Mouse (Mus musculus) leukemia stem cell, adult 10-12 weeks (primary cell): ENCODE data around the gene Rps8. TPM values are rescaled to one million over a fixed set of nuclear protein-coding genes. Genes with fewer than 3 reads are reported as not detected.

Source experiments
- polyA plus RNA-seq: library from polyadenylated mRNA; stranded (reverse); fragments of >175 nt; gene quantifications from 2 replicates; pipeline ENCODE4 v1.2.3, GENCODE M21; 2012; ENCODE audit warnings: low replicate concordance

The Rps8 gene
- 222 and 793 TPM in 2 replicates for polyA plus RNA-seq

DNA sequence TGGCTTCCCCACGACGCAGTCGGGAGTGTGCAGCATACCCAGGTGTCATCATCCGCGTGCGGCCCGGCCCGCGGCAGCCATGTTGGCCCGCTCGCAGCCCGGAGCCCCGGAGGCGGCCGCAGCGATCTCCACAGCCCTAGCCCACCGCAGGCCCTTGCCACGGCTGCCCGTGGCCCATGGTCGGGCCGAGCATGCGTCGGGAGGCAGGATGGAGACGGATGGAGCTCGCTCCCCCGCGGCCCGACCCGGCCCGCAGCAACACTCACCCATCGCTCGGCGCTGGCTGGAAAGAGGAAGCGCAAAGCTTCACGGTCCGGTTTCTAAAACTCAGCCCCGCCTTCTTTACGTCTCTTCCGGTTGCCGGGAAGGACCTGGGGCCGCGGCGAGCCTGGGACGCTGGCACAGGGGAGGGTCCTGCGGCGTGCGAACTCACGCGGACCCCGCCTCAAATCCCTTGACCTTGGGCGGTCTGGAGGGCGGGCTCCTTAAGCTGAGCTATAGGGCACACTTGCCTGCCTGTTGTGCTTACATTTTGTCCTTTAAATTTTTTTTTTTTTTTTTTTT, at the start of gene Rps8:
Gene Rps8, minus strand, starts transcription at position 452 of the 564 bp plus-strand sequence.

DNA sequence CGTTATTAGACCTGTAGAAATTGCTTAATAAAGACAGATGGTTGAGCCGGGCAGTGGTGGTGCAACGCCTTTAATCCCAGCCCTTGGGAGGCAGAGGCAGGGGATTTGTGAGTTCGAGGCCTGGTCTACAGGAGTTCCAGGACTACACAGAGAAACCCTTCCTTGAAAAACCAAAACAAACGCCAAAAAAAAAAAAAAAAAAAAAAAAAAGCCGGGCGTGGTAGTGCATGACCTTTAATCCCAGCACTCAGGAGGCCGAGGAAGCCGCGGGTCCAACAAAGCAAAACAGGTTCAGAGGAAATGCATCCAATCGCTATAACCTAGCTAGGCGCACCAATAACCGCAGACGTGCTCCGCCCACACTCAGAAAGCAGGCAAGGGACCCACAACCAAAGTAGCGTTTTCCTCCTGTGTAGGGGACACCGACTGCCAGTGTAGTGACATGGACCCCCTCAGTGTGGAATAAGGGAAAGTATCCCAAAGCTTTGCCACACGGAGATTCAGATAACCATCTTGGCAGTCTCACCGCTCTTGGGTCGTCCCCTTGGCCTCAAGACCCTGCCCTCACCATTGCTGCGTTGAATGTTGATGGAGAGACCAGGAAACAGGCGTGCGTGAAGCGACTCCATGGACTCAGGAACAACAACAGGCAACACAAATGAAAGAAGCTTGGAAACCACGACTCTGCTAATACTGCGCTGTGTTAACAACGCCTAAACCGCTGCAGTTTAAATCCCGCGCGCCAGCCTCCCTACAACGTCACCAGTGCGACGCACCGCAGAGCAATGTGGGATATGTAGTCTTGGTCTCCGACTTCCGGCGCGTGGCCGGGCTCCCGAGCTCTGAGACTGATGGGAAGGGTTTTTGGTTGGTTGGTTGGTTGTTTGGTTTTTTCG, 26.1 kb upstream of the Rps8 start, which contains the start of gene Kif2c:
Gene Kif2c, minus strand, starts transcription at position 777 of the 896 bp plus-strand sequence.

DNA sequence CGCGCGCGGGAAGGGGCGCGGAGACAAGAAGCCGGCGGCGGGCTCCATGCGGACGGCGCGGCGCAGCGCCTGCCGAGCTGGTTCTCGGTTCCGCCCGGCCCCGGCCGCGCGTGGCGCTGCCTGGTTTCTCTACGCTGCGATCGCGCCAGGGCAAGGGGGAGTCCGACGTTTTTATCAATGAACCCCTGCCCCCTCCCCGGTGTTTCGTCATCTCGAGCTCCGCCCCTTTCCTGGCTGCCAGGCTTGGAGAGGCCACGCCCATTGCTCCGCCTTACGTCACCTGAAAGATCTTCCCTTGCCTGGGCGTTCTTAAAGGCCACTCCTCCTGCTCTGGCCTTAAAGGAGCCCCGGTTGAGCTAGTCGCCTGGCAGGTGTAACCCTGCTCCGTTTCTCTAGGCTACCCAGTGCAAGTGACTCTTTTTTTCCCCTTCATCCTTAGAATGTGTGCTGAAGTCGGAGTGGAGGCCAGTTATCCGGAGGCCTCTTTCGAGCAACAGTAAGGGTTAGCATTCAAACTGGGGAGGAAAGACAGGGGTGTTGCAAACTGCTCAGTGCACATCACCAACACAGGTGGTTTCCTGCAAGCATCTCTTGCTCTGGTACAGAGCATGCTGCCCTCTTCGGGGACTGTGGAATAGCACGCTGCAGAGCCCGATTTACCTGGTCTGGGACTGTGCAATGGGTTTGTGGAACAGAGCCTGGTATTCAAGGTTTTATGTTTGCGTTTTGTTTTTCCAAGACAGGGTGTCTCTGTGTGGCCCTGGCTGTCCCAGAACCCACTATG, 22.0 kb downstream of the Rps8 start, which contains the start of gene Plk3:
Gene Plk3, minus strand, starts transcription at position 147 of the 784 bp plus-strand sequence.

DNA sequence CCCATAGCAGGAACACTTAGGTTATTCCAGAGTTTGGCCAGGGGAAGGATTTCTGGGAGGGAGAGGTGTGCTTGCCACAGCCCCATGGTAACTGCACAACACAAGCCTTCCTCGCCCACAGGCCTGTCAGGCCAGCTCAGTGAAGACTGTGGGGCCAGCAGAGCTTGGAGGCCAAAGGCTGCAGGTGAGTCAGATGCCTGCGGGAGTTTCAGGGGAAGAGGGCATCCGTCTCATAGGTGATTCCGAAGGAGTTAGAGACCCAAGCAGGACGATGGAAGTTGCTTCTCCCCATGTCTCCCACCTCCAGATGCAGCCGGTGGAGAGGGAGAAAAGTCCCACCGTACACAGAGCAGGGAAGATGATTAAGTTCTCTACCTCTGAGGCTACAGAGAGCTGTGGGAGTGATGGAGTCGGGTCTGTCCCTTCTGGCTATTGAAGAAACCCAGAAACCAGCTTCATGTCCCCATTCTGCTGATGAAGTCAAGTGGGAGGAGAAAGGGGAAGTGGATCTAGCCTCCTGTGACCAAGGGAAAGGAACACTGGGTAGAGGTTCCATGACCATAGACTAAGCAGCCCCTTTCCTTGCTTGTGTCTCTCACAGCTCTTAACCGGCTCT, 29.3 kb downstream of the Rps8 start, which contains the start of gene Tctex1d4:
Gene Tctex1d4, plus strand, starts transcription at position 120 of the 616 bp plus-strand sequence.

DNA sequence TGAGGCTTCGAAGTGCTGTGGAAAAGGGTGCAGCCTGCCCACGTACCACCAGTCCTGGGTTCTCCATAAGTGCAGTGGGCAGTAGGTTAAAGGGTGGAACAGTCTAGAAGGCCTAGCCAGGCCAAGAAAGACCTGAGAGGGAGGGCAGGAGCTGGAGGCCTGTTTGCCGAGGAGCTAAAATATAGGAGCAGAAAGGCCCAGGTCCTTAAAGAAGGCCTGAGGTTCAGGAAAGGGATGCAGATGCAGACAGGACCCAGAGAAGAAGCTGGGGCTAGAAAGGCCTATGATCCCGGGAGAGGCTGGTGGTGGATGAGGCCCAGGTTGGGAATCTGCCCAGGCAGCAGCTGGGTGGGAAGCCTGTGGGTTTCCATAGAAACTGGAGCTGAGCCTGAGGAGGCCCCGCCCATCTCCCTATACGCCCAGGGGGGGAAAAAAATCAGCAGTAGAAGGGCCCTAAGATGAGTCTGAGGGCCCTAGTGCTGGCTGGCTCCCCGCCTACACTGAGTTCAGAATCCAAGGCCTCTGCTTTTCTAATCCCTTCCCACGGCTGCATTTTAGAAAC, 30.6 kb downstream of the Rps8 start, which contains the start of gene Btbd19:
Gene Btbd19, minus strand, starts transcription at position 378 of the 562 bp plus-strand sequence.

Other genes with a start within 250 kb of the Rps8 start
- 14.6 and 47.6 TPM in 2 replicates for gene Urod, start 161.8 kb downstream of the Rps8 start, polyA plus RNA-seq
- gene Hectd3, start 160.9 kb downstream of the Rps8 start, polyA plus RNA-seq: 13.6 and 25.4 TPM in 2 replicates
- 2.5 and 4.6 TPM in 2 replicates for gene Eif2b3, start 136.8 kb downstream of the Rps8 start, polyA plus RNA-seq
- gene Ptch2, start 60.2 kb downstream of the Rps8 start, polyA plus RNA-seq: 0.33 and 0.56 TPM in 2 replicates
- 25.7 and 39.3 TPM in 2 replicates for gene Btbd19, start 30.5 kb downstream of the Rps8 start, polyA plus RNA-seq
- gene Tctex1d4, start 29.4 kb downstream of the Rps8 start, polyA plus RNA-seq: 0.93 and 1.3 TPM in 2 replicates
- gene Plk3, start 22.3 kb downstream of the Rps8 start, polyA plus RNA-seq: 5.7 and 12.2 TPM in 2 replicates
- 4.0 and 16.4 TPM in 2 replicates for gene Kif2c, start 26.4 kb upstream of the Rps8 start, polyA plus RNA-seq
- 0.24 TPM in 1 of 2 replicates, not detected in the other for gene Tmem53, start 95.7 kb upstream of the Rps8 start, polyA plus RNA-seq
- gene Armh1, start 95.9 kb upstream of the Rps8 start, polyA plus RNA-seq: not detected in 2 replicates